Mouse (Mus musculus) limb, embryonic 12.5 days (tissue): ENCODE data around the gene Slc2a3. TPM values are rescaled to one million over a fixed set of nuclear protein-coding genes. Genes with fewer than 3 reads are reported as not detected.
"Not testable (repeated sequence)": the region's sequence is repeated elsewhere in the genome, so short reads cannot be mapped to it uniquely, and the experiment has no call there.

ENCODE experiments used
- ATAC-seq: fragments of 200-750 bp; cut with Nextera tagmentation; 2 replicates; pipeline ENCODE4 v1.8.0; 2017; ENCODE audit warnings: low read depth, moderate TSS enrichment; ENCODE audit not compliant: insufficient number of reproducible peaks, insufficient read depth, low FRiP score, low TSS enrichment
- H3K27ac ChIP-seq: fragments of 300-500 bp; sonication (generic); 2 replicates; pipeline ENCODE4 v1.5.1; 2016; ENCODE audit warnings: mild to moderate bottlenecking, moderate library complexity
- H3K27me3 ChIP-seq: fragments of 300-500 bp; sonication (generic); 2 replicates; pipeline ENCODE4 v1.6.1; 2016; ENCODE audit warnings: mild to moderate bottlenecking, moderate library complexity
- H3K36me3 ChIP-seq: fragments of 300-500 bp; sonication (generic); 2 replicates; pipeline ENCODE4 v1.6.1; 2016; ENCODE audit warnings: mild to moderate bottlenecking, moderate library complexity
- H3K4me1 ChIP-seq: fragments of 300-500 bp; sonication (generic); replicated peaks from 2 replicates; pipeline ENCODE4 v1.6.1; 2016
- H3K4me2 ChIP-seq: fragments of 300-500 bp; sonication (generic); 2 replicates; pipeline ENCODE4 v1.6.1; 2016; ENCODE audit warnings: mild to moderate bottlenecking, moderate library complexity
- H3K4me3 ChIP-seq: fragments of 300-500 bp; sonication (generic); replicated peaks from 2 replicates; pipeline ENCODE4 v1.5.1; 2016; ENCODE audit warnings: mild to moderate bottlenecking
- H3K9ac ChIP-seq: fragments of 300-500 bp; sonication (generic); replicated peaks from 2 replicates; pipeline ENCODE4 v1.6.1; 2016; ENCODE audit warnings: mild to moderate bottlenecking, moderate library complexity
- H3K9me3 ChIP-seq: fragments of 300-500 bp; sonication (generic); 2 replicates; pipeline ENCODE4 v1.6.1; 2016; ENCODE audit warnings: mild to moderate bottlenecking, moderate library complexity
- WGBS: fragments of 180-500 bp; shearing (Covaris S2); methylation state at CpG from one replicate; pipeline ENCODE4 v1.1.7; 2016; 5-methylcytosine and 5-hydroxymethylcytosine counted together
- polyA plus RNA-seq: library from polyadenylated mRNA; unstranded; fragments of >200 nt; fragmentation: Nextera tagmentation; extraction: Ambion mirVana; gene quantifications from 2 replicates; pipeline ENCODE4 v1.2.1, GENCODE M21; 2016

Gene Slc2a3
- polyA plus RNA-seq, 1 experiment from 2014 or later, result 89.5 TPM

GRCm38 (mm10) chr6:122703251-122703650 lies 98.2 kb downstream of the Slc2a3 start:
- Histone ChIP-seq H3K9me3 (no peaks in the 10 kb centered on the region), H3K4me1 (0 out of 2 replicates have a peak, but pooled peaks cover 5% of the 10 kb centered on the region), H3K27ac (no peak overlapping the region; the same call in 1 of the 2 replicates), H3K9ac (no peak overlapping the region), H3K27me3 (peaks cover 32% of the 10 kb centered on the region), H3K36me3 (no peaks in the 10 kb centered on the region), H3K4me3 (no peak overlapping the region), H3K4me2 (peak overlapping the region; percentile 52)
- ATAC-seq, result no peak
- 27% methylated on average over 6 of the region's 6 CpGs for WGBS

GRCm38 (mm10) chr6:122702480-122703124 lies 98.8 kb downstream of the Slc2a3 start:
- Histone ChIP-seq H3K9ac (0 out of 2 replicates have a peak overlapping the region, but pooled peaks have one; percentile 27), H3K36me3 (no peaks in the 10 kb centered on the region), H3K27ac (peak overlapping the region; percentile 77), H3K4me2 (peak overlapping the region; percentile 52), H3K4me1 (0 out of 2 replicates have a peak, but pooled peaks cover 5% of the 10 kb centered on the region), H3K9me3 (no peaks in the 10 kb centered on the region), H3K4me3 (peak overlapping the region; percentile 18), H3K27me3 (peaks cover 26% of the 10 kb centered on the region)
- peak; percentile 71; the same call in 1 of the 2 replicates for ATAC-seq
- WGBS, result 7% methylated on average over 20 of the region's 20 CpGs

- H3K4me1 ChIP-seq, result 0 out of 2 replicates have a peak, but pooled peaks cover 5% of the 10 kb centered on the region
- H3K4me2 ChIP-seq, result peak overlapping the region; percentile 52; the same call in 1 of the 2 replicates
- no peak overlapping the region for H3K9ac ChIP-seq
- ATAC-seq, result no peak
- H3K36me3 ChIP-seq, result no peaks in the 10 kb centered on the region
- peaks cover 18% of the 10 kb centered on the region for H3K27me3 ChIP-seq
- no peak overlapping the region for H3K4me3 ChIP-seq
- WGBS, result 87% methylated on average over 5 of the region's 5 CpGs
- peak overlapping the region; percentile 45; the same call in 1 of the 2 replicates for H3K27ac ChIP-seq
- H3K9me3 ChIP-seq, result no peaks in the 10 kb centered on the region
Observed at GRCm38 (mm10) chr6:122701816-122702215, 99.6 kb downstream of the Slc2a3 start.

- H3K9ac ChIP-seq, ATAC-seq, H3K4me1 ChIP-seq, H3K27me3 ChIP-seq, H3K36me3 ChIP-seq, H3K4me3 ChIP-seq, H3K9me3 ChIP-seq, H3K27ac ChIP-seq, H3K4me2 ChIP-seq: not testable (repeated sequence)
- WGBS, result 83% methylated on average over 2 of the region's 2 CpGs
Observed at GRCm38 (mm10) chr6:122699628-122700027, 101.8 kb downstream of the Slc2a3 start.

GRCm38 (mm10) chr6:122695398-122695797 lies 106.0 kb downstream of the Slc2a3 start:
- H3K36me3 ChIP-seq, result no peaks in the 10 kb centered on the region
- H3K4me1 ChIP-seq, result no peaks in the 10 kb centered on the region
- H3K9me3 ChIP-seq, result no peaks in the 10 kb centered on the region
- H3K4me3 ChIP-seq, result no peak overlapping the region
- H3K9ac ChIP-seq, result no peak overlapping the region
- no peak overlapping the region for H3K27ac ChIP-seq
- no peak overlapping the region for H3K4me2 ChIP-seq
- no peak for ATAC-seq
- no peaks in the 10 kb centered on the region for H3K27me3 ChIP-seq
- 86% methylated on average over 3 of the region's 3 CpGs for WGBS

GRCm38 (mm10) chr6:122690082-122690481 lies 111.4 kb downstream of the Slc2a3 start:
- Histone ChIP-seq H3K27me3 (no peaks in the 10 kb centered on the region), H3K36me3 (no peaks in the 10 kb centered on the region), H3K4me3 (no peak overlapping the region), H3K4me2 (no peak overlapping the region), H3K27ac (no peak overlapping the region), H3K9ac (no peak overlapping the region), H3K4me1 (no peaks in the 10 kb centered on the region), H3K9me3 (no peaks in the 10 kb centered on the region)
- ATAC-seq, result no peak
- 81% methylated on average over 5 of the region's 5 CpGs for WGBS

GRCm38 (mm10) chr6:122689411-122690055 lies 111.9 kb downstream of the Slc2a3 start:
- WGBS, result 83% methylated on average over 6 of the region's 6 CpGs
- Histone ChIP-seq H3K4me2 (no peak overlapping the region), H3K9ac (no peak overlapping the region), H3K4me1 (no peaks in the 10 kb centered on the region), H3K4me3 (no peak overlapping the region), H3K36me3 (no peaks in the 10 kb centered on the region), H3K27me3 (no peaks in the 10 kb centered on the region), H3K9me3 (no peaks in the 10 kb centered on the region), H3K27ac (no peak overlapping the region)
- no peak for ATAC-seq

GRCm38 (mm10) chr6:122686709-122687108 lies 114.7 kb downstream of the Slc2a3 start:
- Histone ChIP-seq H3K4me2 (no peak overlapping the region), H3K9me3 (no peaks in the 10 kb centered on the region), H3K4me3 (no peak overlapping the region), H3K9ac (no peak overlapping the region), H3K4me1 (no peaks in the 10 kb centered on the region), H3K27ac (no peak overlapping the region), H3K27me3 (no peaks in the 10 kb centered on the region), H3K36me3 (no peaks in the 10 kb centered on the region)
- ATAC-seq, result no peak
- 90% methylated on average over 13 of the region's 13 CpGs for WGBS

- 92% methylated on average over 3 of the region's 3 CpGs for WGBS
- no peak overlapping the region for H3K4me3 ChIP-seq
- no peak overlapping the region for H3K27ac ChIP-seq
- no peak for ATAC-seq
- no peaks in the 10 kb centered on the region for H3K36me3 ChIP-seq
- no peak overlapping the region for H3K4me2 ChIP-seq
- no peaks in the 10 kb centered on the region for H3K27me3 ChIP-seq
- H3K9ac ChIP-seq, result no peak overlapping the region
- no peaks in the 10 kb centered on the region for H3K4me1 ChIP-seq
- no peaks in the 10 kb centered on the region for H3K9me3 ChIP-seq
Observed at GRCm38 (mm10) chr6:122682646-122683045, 118.8 kb downstream of the Slc2a3 start.
